Mouse (Mus musculus): ENCODE measurements around the gene Hist1h2ah. TPM values are rescaled to one million over a fixed set of nuclear protein-coding genes. Genes with fewer than 3 reads are reported as not detected.
A peak's percentile ranks its signal among the peaks of the same experiment; 100 is the strongest.

Hist1h2ah gene
- polyA plus RNA-seq, 1 experiment from 2014 or later, result 9.8 TPM

GRCm38 (mm10) chr13:21999147-21999546 is 36.2 kb downstream of the Hist1h2ah start:
- H3K27me3 ChIP-seq, result peaks cover 97% of the 10 kb centered on the region
- no peaks in the 10 kb centered on the region for H3K36me3 ChIP-seq
- no peak overlapping the region for H3K27ac ChIP-seq
- peaks cover 25% of the 10 kb centered on the region for H3K4me1 ChIP-seq
- no peak for ATAC-seq (replicated peaks; ENCODE audit: low FRiP score)
- H3K4me3 ChIP-seq (replicated peaks), result no peak overlapping the region
- H3K9ac ChIP-seq, result no peak overlapping the region
- 33% methylated on average over 4 of the region's 4 CpGs for WGBS
- no peaks in the 10 kb centered on the region for H3K9me3 ChIP-seq (replicated peaks)
- no peak overlapping the region for H3K4me2 ChIP-seq

- peaks cover 25% of the 10 kb centered on the region for H3K4me1 ChIP-seq
These were observed 37.0 kb downstream of the Hist1h2ah start for GRCm38 (mm10) chr13:21998412-21998811.

GRCm38 (mm10) chr13:21997821-21998220 is 37.5 kb downstream of the Hist1h2ah start:
- Histone ChIP-seq H3K27me3 (peaks cover 91% of the 10 kb centered on the region), H3K9me3 (replicated peaks) (no peaks in the 10 kb centered on the region), H3K36me3 (no peaks in the 10 kb centered on the region), H3K4me3 (replicated peaks) (peak overlapping the region; percentile 31), H3K9ac (no peak overlapping the region), H3K27ac (no peak overlapping the region), H3K4me2 (no peak overlapping the region), H3K4me1 (peaks cover 25% of the 10 kb centered on the region)
- WGBS, result 8% methylated on average over 4 of the region's 4 CpGs
- no peak for ATAC-seq (replicated peaks; ENCODE audit: low FRiP score)

More at GRCm38 (mm10) chr13:21998412-21998811, 37.0 kb downstream of the Hist1h2ah start:
- Histone ChIP-seq H3K4me2 (no peak overlapping the region), H3K4me3 (replicated peaks) (no peak overlapping the region), H3K36me3 (no peaks in the 10 kb centered on the region), H3K27ac (no peak overlapping the region), H3K9ac (no peak overlapping the region), H3K9me3 (replicated peaks) (no peaks in the 10 kb centered on the region), H3K27me3 (peaks cover 94% of the 10 kb centered on the region)
- WGBS, result 17% methylated on average over 3 of the region's 3 CpGs
- no peak for ATAC-seq (replicated peaks; ENCODE audit: low FRiP score)

GRCm38 (mm10) chr13:21997201-21997820 is 38.1 kb downstream of the Hist1h2ah start:
- Histone ChIP-seq H3K9me3 (replicated peaks) (no peaks in the 10 kb centered on the region), H3K27me3 (peaks cover 91% of the 10 kb centered on the region), H3K9ac (no peak overlapping the region), H3K27ac (no peak overlapping the region), H3K36me3 (no peaks in the 10 kb centered on the region), H3K4me2 (peak overlapping the region; percentile 62), H3K4me1 (peaks cover 25% of the 10 kb centered on the region), H3K4me3 (replicated peaks) (peak overlapping the region; percentile 31)
- 2% methylated on average over 21 of the region's 21 CpGs for WGBS
- no peak for ATAC-seq (replicated peaks; ENCODE audit: low FRiP score)

- Histone ChIP-seq H3K4me2 (peak overlapping the region; percentile 62), H3K36me3 (no peaks in the 10 kb centered on the region), H3K27me3 (peaks cover 88% of the 10 kb centered on the region), H3K9me3 (replicated peaks) (no peaks in the 10 kb centered on the region), H3K9ac (no peak overlapping the region), H3K4me3 (replicated peaks) (peak overlapping the region; percentile 31), H3K27ac (no peak overlapping the region), H3K4me1 (peaks cover 25% of the 10 kb centered on the region)
- ATAC-seq (replicated peaks; ENCODE audit: low FRiP score), result no peak
- 1% methylated on average over 13 of the region's 13 CpGs for WGBS
These were observed 38.6 kb downstream of the Hist1h2ah start for GRCm38 (mm10) chr13:21996840-21997185.

- H3K9ac ChIP-seq, result no peak overlapping the region
- 3% methylated on average over 12 of the region's 12 CpGs for WGBS
- no peak overlapping the region for H3K27ac ChIP-seq
- peak overlapping the region; percentile 62 for H3K4me2 ChIP-seq
- no peaks in the 10 kb centered on the region for H3K36me3 ChIP-seq
- peaks cover 88% of the 10 kb centered on the region for H3K27me3 ChIP-seq
- H3K4me1 ChIP-seq, result peaks cover 25% of the 10 kb centered on the region
- no peak for ATAC-seq (replicated peaks; ENCODE audit: low FRiP score)
- H3K4me3 ChIP-seq (replicated peaks), result peak overlapping the region; percentile 41
- no peaks in the 10 kb centered on the region for H3K9me3 ChIP-seq (replicated peaks)
These were observed 39.1 kb downstream of the Hist1h2ah start for GRCm38 (mm10) chr13:21996101-21996839.

- H3K27ac ChIP-seq, result no peak overlapping the region
- peak overlapping the region; percentile 62 for H3K4me2 ChIP-seq
- no peaks in the 10 kb centered on the region for H3K36me3 ChIP-seq
- peak overlapping the region; percentile 41 for H3K4me3 ChIP-seq (replicated peaks)
- WGBS, result under 1% methylated on average over 21 of the region's 21 CpGs
- 0 out of 2 replicates have a peak, but pooled peaks have one; percentile 66 for ATAC-seq (replicated peaks; ENCODE audit: low FRiP score)
- H3K4me1 ChIP-seq, result peaks cover 25% of the 10 kb centered on the region
- no peaks in the 10 kb centered on the region for H3K9me3 ChIP-seq (replicated peaks)
- no peak overlapping the region for H3K9ac ChIP-seq
- peaks cover 83% of the 10 kb centered on the region for H3K27me3 ChIP-seq
These were observed 39.9 kb downstream of the Hist1h2ah start for GRCm38 (mm10) chr13:21995331-21995914.

GRCm38 (mm10) chr13:21994896-21995295 is 40.5 kb downstream of the Hist1h2ah start:
- no peak for ATAC-seq (replicated peaks; ENCODE audit: low FRiP score)
- H3K27ac ChIP-seq, result no peak overlapping the region
- H3K27me3 ChIP-seq, result peaks cover 78% of the 10 kb centered on the region
- peaks cover 25% of the 10 kb centered on the region for H3K4me1 ChIP-seq
- 6% methylated on average over 8 of the region's 8 CpGs for WGBS
- H3K4me3 ChIP-seq (replicated peaks), result peak overlapping the region; percentile 41
- peak overlapping the region; percentile 62 for H3K4me2 ChIP-seq
- no peak overlapping the region for H3K9ac ChIP-seq
- H3K36me3 ChIP-seq, result no peaks in the 10 kb centered on the region
- no peaks in the 10 kb centered on the region for H3K9me3 ChIP-seq (replicated peaks)

- WGBS, result 2% methylated on average over 22 of the region's 22 CpGs
- Histone ChIP-seq H3K9ac (no peak overlapping the region), H3K4me2 (peak overlapping the region; percentile 34), H3K4me3 (replicated peaks) (peak overlapping the region; percentile 22), H3K27me3 (peaks cover 70% of the 10 kb centered on the region), H3K36me3 (no peaks in the 10 kb centered on the region), H3K4me1 (peaks cover 25% of the 10 kb centered on the region), H3K27ac (no peak overlapping the region), H3K9me3 (replicated peaks) (no peaks in the 10 kb centered on the region)
- ATAC-seq (replicated peaks; ENCODE audit: low FRiP score), result no peak
These were observed 41.2 kb downstream of the Hist1h2ah start for GRCm38 (mm10) chr13:21993957-21994738.

- 81% methylated on average over 5 of the region's 5 CpGs for WGBS
- no peak overlapping the region for H3K4me3 ChIP-seq (replicated peaks)
These were observed 42.8 kb downstream of the Hist1h2ah start for GRCm38 (mm10) chr13:21992550-21992949.

More at GRCm38 (mm10) chr13:21992550-21992949, 42.8 kb downstream of the Hist1h2ah start:
- H3K9me3 ChIP-seq (replicated peaks), result no peaks in the 10 kb centered on the region
- peaks cover 60% of the 10 kb centered on the region for H3K27me3 ChIP-seq
- no peak overlapping the region for H3K9ac ChIP-seq
- no peak overlapping the region for H3K27ac ChIP-seq
- H3K36me3 ChIP-seq, result no peaks in the 10 kb centered on the region
- H3K4me1 ChIP-seq, result peaks cover 25% of the 10 kb centered on the region
- H3K4me2 ChIP-seq, result no peak overlapping the region
- ATAC-seq (replicated peaks; ENCODE audit: low FRiP score), result no peak

All from kidney, embryonic 15.5 days (tissue).